Mouse (Mus musculus): ENCODE measurements around the gene Fgfr2.
"Not testable (repeated sequence)": the region's sequence is repeated elsewhere in the genome, so short reads cannot be mapped to it uniquely, and the experiment has no call there.

Fgfr2 gene

GRCm38 (mm10) chr7:130543181-130543580 is 2580.0 kb downstream of the Fgfr2 start:
- DNase-seq (ENCODE audit: low read depth, low spot score), result no peak

DNA sequence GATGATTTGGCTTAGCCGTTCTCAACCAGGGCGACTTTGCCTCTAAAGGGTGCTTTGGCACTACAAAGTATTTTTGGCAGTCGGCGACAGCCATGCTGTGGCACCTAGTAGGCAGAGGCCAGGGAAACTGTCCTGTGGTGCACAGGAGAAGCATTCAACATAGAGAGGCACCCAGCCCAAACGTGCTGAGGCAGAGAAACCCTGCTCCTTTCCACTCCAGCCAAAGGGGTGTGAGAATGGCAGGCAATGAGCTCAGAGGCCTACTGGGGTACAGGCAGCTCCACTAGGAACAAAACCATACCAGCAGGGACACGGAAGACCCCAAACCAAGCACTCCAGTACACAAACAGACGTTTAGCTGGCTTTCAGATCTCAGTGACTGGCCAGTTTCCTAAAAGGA is 2583.0 kb downstream of the Fgfr2 start:
- no peak for DNase-seq (ENCODE audit: low read depth, low spot score)

DNA sequence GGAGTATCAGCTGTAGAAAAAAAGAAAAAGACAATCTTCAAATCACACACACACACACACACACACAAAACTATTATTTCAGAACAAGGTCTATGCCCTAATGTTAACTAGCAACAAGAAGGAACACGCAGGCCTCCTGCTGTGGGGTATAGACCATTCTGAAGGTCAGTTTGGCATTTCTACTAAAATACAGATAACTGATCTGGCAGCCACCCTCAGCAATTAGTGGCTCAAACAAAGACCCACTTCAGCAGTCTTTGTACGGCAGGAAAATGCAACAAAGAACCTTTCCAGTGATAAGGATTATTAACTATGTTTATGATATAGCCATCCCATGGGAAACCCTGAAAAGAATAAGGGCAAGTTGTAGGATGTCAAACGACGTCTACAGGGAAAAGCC is 2586.1 kb downstream of the Fgfr2 start:
- DNase-seq (ENCODE audit: low read depth, low spot score), result no peak

- DNase-seq (ENCODE audit: low read depth, low spot score), result no peak
These were observed 2588.0 kb downstream of the Fgfr2 start for GRCm38 (mm10) chr7:130535174-130535573.

GRCm38 (mm10) chr7:130533316-130534260 is 2589.6 kb downstream of the Fgfr2 start:
- peak; percentile 72 for DNase-seq (ENCODE audit: low read depth, low spot score)

GRCm38 (mm10) chr7:130531138-130531537 is 2592.0 kb downstream of the Fgfr2 start:
- not testable (repeated sequence) for DNase-seq (ENCODE audit: low read depth, low spot score)

DNA sequence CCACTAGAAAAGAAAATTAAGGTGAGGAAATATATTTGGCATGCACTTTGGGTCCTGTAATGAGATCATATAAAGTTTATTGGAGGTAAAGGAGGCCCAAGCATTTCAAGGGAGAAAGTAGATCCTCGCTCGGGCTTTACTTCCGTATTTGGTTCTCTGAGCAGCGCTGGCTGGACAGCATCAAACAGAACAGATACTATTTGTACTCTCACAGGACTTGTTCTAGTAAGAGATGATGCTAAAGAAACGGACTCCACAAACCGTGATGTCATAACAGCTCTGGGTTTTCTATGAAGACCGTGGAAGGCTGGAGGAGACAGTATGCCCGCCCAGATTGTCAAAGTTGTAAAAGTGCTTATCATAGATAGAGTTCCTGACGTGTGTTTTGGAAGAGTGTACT is 2595.8 kb downstream of the Fgfr2 start:
- no peak for DNase-seq (ENCODE audit: low read depth, low spot score)

DNA sequence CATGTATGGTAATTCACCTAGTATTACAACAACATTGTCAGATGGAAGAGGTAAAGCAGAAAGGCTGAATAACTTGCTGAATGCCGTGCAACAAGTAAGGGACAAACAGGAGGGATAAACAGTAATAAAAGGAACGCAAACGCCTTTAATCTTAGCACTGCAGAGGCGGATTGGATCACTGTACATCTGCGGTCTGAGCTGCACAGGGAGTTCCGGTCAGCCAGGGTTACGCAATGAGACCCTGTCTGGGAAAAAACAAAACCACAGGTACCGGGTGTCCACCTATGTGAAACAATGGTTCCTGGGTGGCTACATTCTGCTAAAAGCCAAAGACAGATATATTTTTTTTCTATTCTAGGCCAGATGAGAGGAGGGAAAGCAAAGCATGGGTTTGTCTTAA is 2599.7 kb downstream of the Fgfr2 start:
- no peak for DNase-seq (ENCODE audit: low read depth, low spot score)

DNA sequence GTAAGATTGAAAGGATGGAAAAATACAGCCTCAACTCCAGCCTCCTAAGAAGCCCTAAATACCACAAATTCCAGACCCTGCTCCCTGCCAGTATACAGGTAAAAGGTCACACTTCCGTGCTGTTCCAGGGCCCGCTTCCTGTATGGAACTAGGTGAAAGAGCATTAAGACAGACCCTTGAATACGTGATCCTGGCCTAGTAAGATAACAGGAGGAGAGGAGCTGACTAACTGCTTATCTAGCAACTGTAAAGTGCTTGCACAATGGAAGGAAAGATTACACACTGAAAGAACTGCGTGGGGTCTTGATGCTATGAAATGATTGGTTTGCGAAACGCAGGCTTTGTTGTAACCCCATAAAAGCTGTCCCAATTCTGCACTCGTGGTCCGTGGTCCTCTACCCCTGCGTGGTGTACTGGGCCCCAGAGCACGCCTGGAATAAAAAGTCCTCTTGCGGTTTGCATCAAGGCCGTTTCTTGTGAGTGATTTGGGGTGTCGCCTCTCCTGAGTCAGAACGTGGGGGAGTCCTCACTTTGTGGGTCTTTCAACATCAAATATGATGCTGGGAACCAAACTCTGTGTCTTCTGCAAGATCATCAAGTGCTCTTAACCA is 2602.2 kb downstream of the Fgfr2 start:
- DNase-seq (ENCODE audit: low read depth, low spot score), result no peak

GRCm38 (mm10) chr7:130520049-130520425 is 2603.1 kb downstream of the Fgfr2 start, which contains the start of gene Ate1:
Ate1 (minus strand) TSS chr7:130520369.
- DNase-seq (ENCODE audit: low read depth, low spot score), result no peak

GRCm38 (mm10) chr7:130519096-130520048 is 2603.8 kb downstream of the Fgfr2 start:
- DNase-seq (ENCODE audit: low read depth, low spot score), result peak; percentile 95

- DNase-seq (ENCODE audit: low read depth, low spot score), result no peak
These were observed 2604.7 kb downstream of the Fgfr2 start for GRCm38 (mm10) chr7:130518213-130519095.

DNA sequence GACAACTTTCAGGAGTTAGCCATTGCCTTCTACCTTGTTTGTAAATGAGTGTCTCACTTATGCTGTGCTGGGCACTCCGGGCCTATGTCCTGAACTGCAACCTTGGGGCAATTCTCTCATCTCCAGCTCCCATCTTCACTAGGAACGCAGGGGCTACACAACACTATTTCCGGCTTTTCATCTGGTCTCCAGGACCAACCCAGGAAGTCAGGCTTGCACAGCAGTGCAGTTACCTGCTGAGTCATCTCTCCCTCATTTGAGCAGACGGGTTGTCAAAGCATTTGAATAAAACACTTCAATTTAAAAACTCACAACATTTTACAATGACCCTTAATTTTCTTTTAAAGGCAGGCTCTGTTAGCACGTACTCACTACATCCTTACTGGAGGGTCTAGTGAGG is 2612.9 kb downstream of the Fgfr2 start:
- DNase-seq (ENCODE audit: low read depth, low spot score), result no peak

- no peak for DNase-seq (ENCODE audit: low read depth, low spot score)
These were observed 2620.1 kb downstream of the Fgfr2 start for GRCm38 (mm10) chr7:130503006-130503405.

DNA sequence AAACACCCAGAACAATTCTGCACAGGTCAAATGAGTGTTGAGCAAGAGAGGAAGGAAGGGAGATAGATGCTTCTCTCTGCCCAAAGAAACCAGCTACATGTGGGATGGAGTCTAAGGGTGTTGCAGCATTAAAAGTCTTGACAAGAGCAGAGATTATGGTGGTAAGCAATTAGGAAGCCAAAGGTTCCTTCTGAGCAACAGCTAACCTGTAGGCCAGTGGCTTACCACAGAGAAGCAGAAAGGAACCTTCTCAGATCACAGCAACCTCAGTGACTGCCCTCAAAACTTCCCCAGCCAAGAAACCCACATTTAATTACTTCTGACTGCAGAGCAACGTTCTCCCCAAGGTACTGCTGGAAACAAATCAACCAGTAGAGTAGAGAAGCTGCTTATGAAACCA is 2621.7 kb downstream of the Fgfr2 start:
- no peak for DNase-seq (ENCODE audit: low read depth, low spot score)

- DNase-seq (ENCODE audit: low read depth, low spot score), result no peak
These were observed 2629.8 kb downstream of the Fgfr2 start for GRCm38 (mm10) chr7:130493346-130493745.

GRCm38 (mm10) chr7:130492026-130492425 is 2631.1 kb downstream of the Fgfr2 start:
- DNase-seq (ENCODE audit: low read depth, low spot score), result no peak

GRCm38 (mm10) chr7:130479003-130479402 is 2644.1 kb downstream of the Fgfr2 start:
- DNase-seq (ENCODE audit: low read depth, low spot score), result peak; percentile 22

DNA sequence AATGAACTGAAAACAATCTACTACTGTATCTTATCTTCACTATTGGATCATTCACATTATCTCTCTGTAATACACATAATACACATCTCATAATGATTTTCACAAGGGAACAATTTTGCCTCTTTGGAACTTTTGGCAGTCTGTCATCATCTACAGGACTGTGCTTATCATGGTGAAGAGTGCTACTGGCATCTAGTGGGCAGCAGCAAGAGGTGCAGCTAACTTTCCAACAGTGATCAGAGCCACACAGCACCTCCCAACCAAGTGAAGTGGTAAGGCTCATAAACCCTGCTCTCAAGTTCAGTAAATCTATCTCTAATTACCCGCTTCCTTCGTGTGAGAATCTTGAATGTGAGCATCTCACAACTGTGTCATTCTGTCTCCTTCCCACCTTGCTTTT is 2647.2 kb downstream of the Fgfr2 start:
- DNase-seq (ENCODE audit: low read depth, low spot score), result peak; percentile 44

DNA sequence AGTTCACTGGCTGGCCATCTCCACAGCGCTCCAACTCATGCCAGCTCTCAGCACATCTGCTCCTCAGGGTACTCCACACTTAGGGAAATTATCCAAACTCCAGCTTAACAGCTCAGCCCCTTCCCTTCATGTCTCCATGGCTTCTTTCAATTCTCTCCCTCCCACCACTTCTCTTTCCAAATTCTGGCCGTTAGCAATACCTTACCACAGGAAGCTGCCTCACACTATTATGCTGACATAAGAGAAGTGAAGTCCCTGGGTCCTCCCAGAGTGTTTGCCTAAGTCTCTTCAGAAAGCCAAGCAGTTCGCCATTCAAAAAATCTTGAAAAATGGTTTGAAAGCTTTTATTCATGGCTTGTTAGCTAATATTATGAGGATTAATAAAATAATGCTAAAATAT is 2649.3 kb downstream of the Fgfr2 start:
- no peak for DNase-seq (ENCODE audit: low read depth, low spot score)

GRCm38 (mm10) chr7:130472683-130473082 is 2650.5 kb downstream of the Fgfr2 start:
- no peak for DNase-seq (ENCODE audit: low read depth, low spot score)
